Comparison of ENCODE assay signal across 8 mouse cellular contexts in the genomic region with DNA sequence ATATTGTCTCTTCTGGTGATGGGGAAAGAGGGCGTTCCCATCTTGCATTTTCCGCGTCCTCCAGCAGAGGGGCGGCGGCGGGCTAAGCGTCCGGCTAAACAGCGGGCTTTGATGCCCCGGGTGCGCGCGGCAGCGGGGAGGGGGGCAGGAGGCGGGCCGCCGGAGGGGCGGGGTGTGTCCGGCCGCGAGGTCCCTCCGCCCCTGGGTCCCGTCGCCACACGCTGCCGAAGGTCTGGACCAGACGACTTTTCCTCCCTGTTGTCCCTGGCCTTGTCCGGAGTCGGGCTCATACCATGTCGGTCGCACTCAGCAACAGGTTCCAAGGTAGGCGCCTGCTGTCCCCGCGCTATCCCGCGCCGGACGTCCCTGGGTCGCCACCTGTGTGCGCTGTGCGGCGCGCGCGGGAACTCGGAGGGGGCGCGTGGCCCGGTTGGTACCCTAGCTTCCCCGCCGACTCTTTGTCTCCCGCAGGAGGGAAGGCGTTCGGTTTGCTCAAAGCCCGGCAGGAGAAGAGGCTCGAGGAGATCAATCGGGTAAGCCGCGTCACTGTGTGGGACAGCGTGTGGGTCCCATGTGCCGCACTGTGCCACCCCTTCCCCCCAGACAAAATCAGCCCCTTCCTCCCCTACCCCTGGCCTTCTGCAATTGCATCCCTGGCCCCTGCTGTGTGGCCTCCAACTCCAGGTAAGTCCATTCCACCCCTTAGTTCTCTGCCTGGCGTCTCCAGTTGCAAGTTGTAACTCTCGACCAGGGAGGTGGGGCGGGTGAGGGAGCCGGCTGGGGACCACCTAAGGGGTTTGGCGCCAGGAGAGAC. TPM values are rescaled to one million over a fixed set of nuclear protein-coding genes. Genes with fewer than 3 reads are reported as not detected.
DNase-seq lines count a peak whose midpoint lies in the region; ATAC-seq and TF ChIP-seq lines count a peak whose summit lies in the region.

A gene (plus strand): TSS at position 82 of the 814 bp plus-strand sequence.

- H3K4me1 ChIP-seq in heart, embryonic 12.5 days (replicated peaks): peaks cover 48% of the 10 kb centered on the region
- peaks cover 29% of the 10 kb centered on the region for H3K4me1 ChIP-seq in kidney, embryonic 16.5 days (ENCODE audit: insufficient read depth, low read length)
- peaks cover 4% of the 10 kb centered on the region for H3K4me1 ChIP-seq in lung, postnatal 0 days (ENCODE audit: insufficient read depth, low read depth, low read length)

- H3K27me3 ChIP-seq in heart, embryonic 12.5 days (replicated peaks): peaks cover 8% of the 10 kb centered on the region; the same call in 1 of the 2 replicates
- H3K27me3 ChIP-seq in kidney, embryonic 16.5 days (ENCODE audit: insufficient read depth, low read length): no peaks in the 10 kb centered on the region
- no peaks in the 10 kb centered on the region for H3K27me3 ChIP-seq in lung, postnatal 0 days (replicated peaks; ENCODE audit: insufficient read depth, low read length)

- H3K4me2 ChIP-seq in heart, embryonic 12.5 days: peak within 1 kb of the TSS; percentile 98
- peak within 1 kb of the TSS; percentile 96 for H3K4me2 ChIP-seq in kidney, embryonic 16.5 days (replicated peaks; ENCODE audit: low read depth, low read length)
- peak within 1 kb of the TSS; percentile 95 for H3K4me2 ChIP-seq in lung, postnatal 0 days (replicated peaks; ENCODE audit: low read depth, low read length)

- peak; percentile 63 for TF ChIP-seq CTCF in lung, postnatal 0 days (IDR thresholded peaks at IDR 0.05)

- peak; percentile 26 to 77 for DNase-seq in spleen, postnatal 4 days (ENCODE audit: low spot score in 2 of 2)
- no peak for DNase-seq in spleen, adult 12 weeks (ENCODE audit: low spot score)
- DNase-seq in embryo, embryonic 9.5 days (ENCODE audit: extremely low spot score): peak; percentile 90
- DNase-seq in lung, postnatal 0 days (ENCODE audit: low spot score): peak; percentile 77
- peak; percentile 60 for DNase-seq in ovary, adult 18-20 months (ENCODE audit: low spot score)
- peak; percentile 46 to 57 for DNase-seq in urinary bladder, postnatal 36 days (ENCODE audit: low spot score in 2 of 2)

- TF ChIP-seq EP300 in lung, postnatal 0 days (IDR thresholded peaks at IDR 0.05): no peak

- H3K9ac ChIP-seq in heart, embryonic 12.5 days: peak within 1 kb of the TSS; percentile 89
- H3K9ac ChIP-seq in kidney, embryonic 16.5 days (replicated peaks; ENCODE audit: low read length): peak within 1 kb of the TSS; percentile 85
- no peak within 1 kb of the TSS; the same call in 1 of the 2 replicates for H3K9ac ChIP-seq in lung, postnatal 0 days (replicated peaks; ENCODE audit: low read depth)

- no peak within 1 kb of the TSS for H3K27ac ChIP-seq in heart, embryonic 12.5 days (ENCODE audit: poor library complexity, severe bottlenecking)
- peak within 1 kb of the TSS; percentile 65 for H3K27ac ChIP-seq in kidney, embryonic 16.5 days (ENCODE audit: low read length)
- no peak within 1 kb of the TSS for H3K27ac ChIP-seq in lung, postnatal 0 days (ENCODE audit: low read length)

- H3K4me3 ChIP-seq in heart, embryonic 12.5 days: peak within 1 kb of the TSS; percentile 82
- peak within 1 kb of the TSS; percentile 86 for H3K4me3 ChIP-seq in kidney, embryonic 16.5 days (ENCODE audit: low read length)
- peak within 1 kb of the TSS; percentile 51 for H3K4me3 ChIP-seq in lung, postnatal 0 days (ENCODE audit: low read depth, low read length)

- WGBS in heart, embryonic 12.5 days: under 1% methylated on average over 61 of the region's 66 CpGs
- WGBS in kidney, embryonic 16.5 days: under 1% methylated on average over 66 of the region's 66 CpGs
- 2% methylated on average over 57 of the region's 66 CpGs for WGBS in lung, postnatal 0 days

- peak; percentile 49; the same call in 1 of the 2 replicates for ATAC-seq in heart, embryonic 12.5 days (ENCODE audit: insufficient number of reproducible peaks, low FRiP score)
- peak; percentile 66; the same call in 1 of the 2 replicates for ATAC-seq in kidney, embryonic 16.5 days (ENCODE audit: low FRiP score, low TSS enrichment)
- peak; percentile 88 for ATAC-seq in lung, postnatal 0 days

- H3K9me3 ChIP-seq in heart, embryonic 12.5 days (replicated peaks): no peaks in the 10 kb centered on the region
- no peaks in the 10 kb centered on the region for H3K9me3 ChIP-seq in kidney, embryonic 16.5 days (ENCODE audit: low read length)
- no peaks in the 10 kb centered on the region for H3K9me3 ChIP-seq in lung, postnatal 0 days (ENCODE audit: low read length)

- no peaks in the 10 kb centered on the region for H3K36me3 ChIP-seq in heart, embryonic 12.5 days
- H3K36me3 ChIP-seq in kidney, embryonic 16.5 days (ENCODE audit: insufficient read depth, low read length): no peaks in the 10 kb centered on the region
- H3K36me3 ChIP-seq in lung, postnatal 0 days (ENCODE audit: insufficient read depth, low read length): no peaks in the 10 kb centered on the region

RNA-seq across cellular contexts. Expression of the gene that starts here (rescaled TPM):
- polyA plus RNA-seq in heart, embryonic 12.5 days (2016; fragmentation: Nextera tagmentation; extraction: Ambion mirVana): 80.5 and 81.6 TPM in 2 replicates
- polyA plus RNA-seq in kidney, embryonic 16.5 days (2015; fragmentation: Nextera tagmentation; extraction: Ambion mirVana): 90.4 and 101 TPM in 2 replicates
- polyA plus RNA-seq in lung, postnatal 0 days (2015; fragmentation: Nextera tagmentation; extraction: Ambion mirVana): 11.7 and 12.6 TPM in 2 replicates
